Mouse (Mus musculus): ENCODE measurements around the gene Slc25a12. TPM values are rescaled to one million over a fixed set of nuclear protein-coding genes. Genes with fewer than 3 reads are reported as not detected.

Gene Slc25a12
- polyA plus RNA-seq, 1 experiment from 2014 or later = 74.2 TPM

GRCm38 (mm10) chr2:71371790-71372189 is 4.2 kb upstream of the Slc25a12 start:
- 80% methylated on average over 5 of the region's 5 CpGs for WGBS
- no peak for ATAC-seq (ENCODE audit: low FRiP score)
- Histone ChIP-seq H3K27ac (no peak overlapping the region), H3K4me2 (no peak overlapping the region), H3K9ac (no peak overlapping the region), H3K27me3 (no peaks in the 10 kb centered on the region), H3K4me1 (replicated peaks) (0 out of 2 replicates have a peak, but pooled peaks cover 3% of the 10 kb centered on the region), H3K9me3 (no peaks in the 10 kb centered on the region), H3K36me3 (no peaks in the 10 kb centered on the region), H3K4me3 (no peak overlapping the region)

GRCm38 (mm10) chr2:71368086-71368485 is 537 bp upstream of the Slc25a12 start:
- H3K9me3 ChIP-seq = no peaks in the 10 kb centered on the region
- H3K36me3 ChIP-seq = no peaks in the 10 kb centered on the region
- no peak for ATAC-seq (ENCODE audit: low FRiP score)
- no peaks in the 10 kb centered on the region for H3K27me3 ChIP-seq
- H3K4me2 ChIP-seq = peak overlapping the region; percentile 72; the same call in 1 of the 2 replicates
- peaks cover 24% of the 10 kb centered on the region for H3K4me1 ChIP-seq (replicated peaks)
- H3K9ac ChIP-seq = 0 out of 2 replicates have a peak overlapping the region, but pooled peaks have one; percentile 13
- H3K27ac ChIP-seq = 0 out of 2 replicates have a peak overlapping the region, but pooled peaks have one; percentile 30
- 39% methylated on average over 8 of the region's 8 CpGs for WGBS
- H3K4me3 ChIP-seq = peak overlapping the region; percentile 69

DNA sequence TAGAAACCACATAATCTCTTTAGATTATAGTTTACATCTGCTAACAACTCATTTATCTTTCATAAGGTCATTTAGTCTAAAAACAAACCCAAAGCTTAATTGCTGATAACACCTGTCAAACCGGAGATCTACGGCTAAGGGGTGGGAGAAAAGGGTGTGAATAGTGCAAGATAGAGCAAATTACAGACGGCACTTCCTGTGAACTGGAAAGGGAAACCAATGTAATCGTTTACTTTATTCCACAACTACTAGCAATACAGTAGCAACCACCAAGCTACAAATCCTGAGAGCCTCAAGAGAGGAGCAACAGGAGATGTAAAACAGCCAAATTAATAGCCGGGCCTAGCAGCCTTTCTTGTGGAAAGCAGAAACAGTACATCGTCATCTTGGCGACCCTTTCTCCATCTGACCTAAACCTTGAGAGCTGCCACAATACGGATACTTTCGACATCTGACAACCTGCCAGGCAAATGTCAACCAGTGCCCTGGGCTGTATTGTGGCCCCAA is 878 bp downstream of the Slc25a12 start:
- Histone ChIP-seq H3K27me3 (no peaks in the 10 kb centered on the region), H3K9me3 (no peaks in the 10 kb centered on the region), H3K36me3 (peaks cover 7% of the 10 kb centered on the region), H3K4me2 (peak overlapping the region; percentile 72), H3K27ac (peak overlapping the region; percentile 93), H3K9ac (peak overlapping the region; percentile 86), H3K4me1 (replicated peaks) (peaks cover 24% of the 10 kb centered on the region), H3K4me3 (peak overlapping the region; percentile 69)
- 26% methylated on average over 9 of the region's 9 CpGs for WGBS
- ATAC-seq (ENCODE audit: low FRiP score) = 0 out of 2 replicates have a peak, but pooled peaks have one; percentile 14

- ATAC-seq (ENCODE audit: low FRiP score) = no peak
- peaks cover 29% of the 10 kb centered on the region for H3K36me3 ChIP-seq
- no peak overlapping the region for H3K9ac ChIP-seq
- H3K27ac ChIP-seq = no peak overlapping the region
- no peak overlapping the region for H3K4me2 ChIP-seq
- H3K9me3 ChIP-seq = no peaks in the 10 kb centered on the region
- H3K4me1 ChIP-seq (replicated peaks) = peaks cover 7% of the 10 kb centered on the region
- H3K27me3 ChIP-seq = no peaks in the 10 kb centered on the region
- no peak overlapping the region for H3K4me3 ChIP-seq
- WGBS = 82% methylated on average over 1 of the region's 1 CpGs
These were observed 7.4 kb downstream of the Slc25a12 start for GRCm38 (mm10) chr2:71360192-71360591.

GRCm38 (mm10) chr2:71358347-71358746 is 9.2 kb downstream of the Slc25a12 start:
- H3K4me2 ChIP-seq = no peak overlapping the region
- no peak overlapping the region for H3K4me3 ChIP-seq
- no peak for ATAC-seq (ENCODE audit: low FRiP score)
- no peak overlapping the region for H3K9ac ChIP-seq
- no peak overlapping the region for H3K27ac ChIP-seq
- 92% methylated on average over 5 of the region's 5 CpGs for WGBS
- peaks cover 7% of the 10 kb centered on the region; the same call in 1 of the 2 replicates for H3K4me1 ChIP-seq (replicated peaks)
- H3K9me3 ChIP-seq = no peaks in the 10 kb centered on the region
- no peaks in the 10 kb centered on the region for H3K27me3 ChIP-seq
- H3K36me3 ChIP-seq = peaks cover 29% of the 10 kb centered on the region

GRCm38 (mm10) chr2:71354055-71354425 is 13.5 kb downstream of the Slc25a12 start:
- Histone ChIP-seq H3K9me3 (no peaks in the 10 kb centered on the region), H3K4me3 (no peak overlapping the region), H3K9ac (no peak overlapping the region), H3K4me1 (replicated peaks) (peaks cover 7% of the 10 kb centered on the region; the same call in 1 of the 2 replicates), H3K4me2 (no peak overlapping the region), H3K36me3 (peaks cover 13% of the 10 kb centered on the region), H3K27ac (no peak overlapping the region), H3K27me3 (no peaks in the 10 kb centered on the region)
- ATAC-seq (ENCODE audit: low FRiP score) = no peak
- 70% methylated on average over 5 of the region's 5 CpGs for WGBS

DNA sequence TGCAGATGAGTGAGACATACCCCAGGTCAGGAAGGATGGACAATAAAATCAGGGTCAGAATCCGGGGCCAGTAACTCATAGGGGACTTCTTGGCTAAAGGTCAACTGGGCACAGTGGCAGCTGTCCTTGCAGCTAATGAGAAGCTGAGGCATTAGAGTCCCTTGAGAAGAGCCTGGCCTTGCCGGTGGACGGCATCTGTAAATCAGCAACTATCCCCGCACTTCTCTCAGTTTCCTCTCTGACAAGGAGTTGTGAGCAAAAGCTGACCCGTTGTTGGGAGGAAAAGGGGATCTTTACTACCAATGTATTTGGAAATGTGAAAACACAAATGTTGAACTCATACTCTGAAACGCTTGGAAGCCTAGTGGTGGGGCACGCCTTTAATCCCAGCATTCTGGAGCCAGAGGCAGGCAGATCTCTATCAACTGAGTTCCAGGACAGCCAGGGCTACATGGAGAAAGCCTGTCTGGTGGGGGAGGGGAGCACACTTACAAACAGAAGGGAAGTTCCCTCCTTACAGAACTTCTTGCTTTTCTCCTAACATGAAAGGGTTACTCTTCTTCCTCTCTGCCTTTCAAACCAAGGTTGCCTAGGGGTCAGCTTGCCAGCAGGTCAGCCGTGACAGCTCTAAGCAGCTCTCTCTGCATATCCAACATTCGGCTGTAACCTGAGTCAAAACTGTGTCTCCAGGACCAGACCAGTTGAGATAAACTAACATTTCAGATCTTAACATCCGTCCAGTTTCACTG is 14.1 kb downstream of the Slc25a12 start:
- Histone ChIP-seq H3K9ac (no peak overlapping the region), H3K27ac (no peak overlapping the region), H3K36me3 (peaks cover 13% of the 10 kb centered on the region), H3K4me1 (replicated peaks) (peaks cover 7% of the 10 kb centered on the region; the same call in 1 of the 2 replicates), H3K4me2 (no peak overlapping the region), H3K4me3 (no peak overlapping the region), H3K9me3 (no peaks in the 10 kb centered on the region), H3K27me3 (no peaks in the 10 kb centered on the region)
- 61% methylated on average over 10 of the region's 10 CpGs for WGBS
- ATAC-seq (ENCODE audit: low FRiP score) = no peak

- H3K9ac ChIP-seq = no peak overlapping the region
- ATAC-seq (ENCODE audit: low FRiP score) = no peak
- 95% methylated on average over 3 of the region's 3 CpGs for WGBS
- H3K9me3 ChIP-seq = no peaks in the 10 kb centered on the region
- peaks cover 11% of the 10 kb centered on the region; the same call in 1 of the 2 replicates for H3K36me3 ChIP-seq
- H3K27ac ChIP-seq = no peak overlapping the region
- H3K4me2 ChIP-seq = no peak overlapping the region
- H3K4me3 ChIP-seq = no peak overlapping the region
- H3K4me1 ChIP-seq (replicated peaks) = peaks cover 7% of the 10 kb centered on the region; the same call in 1 of the 2 replicates
- H3K27me3 ChIP-seq = no peaks in the 10 kb centered on the region
These were observed 15.9 kb downstream of the Slc25a12 start for GRCm38 (mm10) chr2:71351727-71351987.

DNA sequence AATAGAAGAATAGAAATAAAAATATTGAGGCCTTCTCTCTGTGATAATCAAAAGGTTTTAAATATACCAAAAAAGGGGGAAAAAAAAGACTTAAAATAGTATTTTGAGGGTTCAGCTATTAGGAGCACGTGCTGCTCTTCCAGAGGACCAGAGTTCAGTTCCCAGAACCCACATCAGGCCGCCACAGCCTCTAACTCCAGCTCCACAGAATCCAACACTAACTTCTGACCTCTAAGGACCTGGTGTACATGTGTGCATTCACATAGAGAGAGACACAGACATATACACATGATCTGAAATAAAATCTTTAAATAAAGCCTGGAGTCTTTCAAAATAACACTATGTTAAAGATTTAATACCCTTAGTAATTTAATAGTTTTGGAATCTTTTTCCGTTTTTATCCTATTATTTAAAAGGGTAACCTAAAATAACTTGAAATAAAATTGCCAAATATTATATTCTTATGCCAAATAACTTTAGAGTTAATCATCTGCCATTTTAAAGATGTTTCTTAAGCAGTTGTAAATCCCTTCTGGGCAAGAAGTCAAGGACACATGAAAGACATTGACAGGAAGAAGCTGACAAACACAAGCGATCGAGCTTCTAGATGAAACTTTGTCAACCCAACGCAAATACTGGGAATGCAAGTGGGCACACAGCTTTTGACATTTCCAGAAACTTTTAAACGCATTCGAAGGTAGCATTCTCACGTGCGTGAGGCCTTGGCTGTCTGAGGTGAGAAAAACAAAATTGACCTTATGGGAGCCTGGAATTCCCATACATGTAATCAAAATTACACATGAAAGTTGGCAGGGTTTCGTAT is 16.4 kb downstream of the Slc25a12 start:
- WGBS = 91% methylated on average over 11 of the region's 11 CpGs
- peaks cover 11% of the 10 kb centered on the region; the same call in 1 of the 2 replicates for H3K36me3 ChIP-seq
- peaks cover 7% of the 10 kb centered on the region; the same call in 1 of the 2 replicates for H3K4me1 ChIP-seq (replicated peaks)
- no peak overlapping the region for H3K4me2 ChIP-seq
- ATAC-seq (ENCODE audit: low FRiP score) = no peak
- H3K9ac ChIP-seq = no peak overlapping the region
- no peak overlapping the region for H3K4me3 ChIP-seq
- no peaks in the 10 kb centered on the region for H3K27me3 ChIP-seq
- no peaks in the 10 kb centered on the region for H3K9me3 ChIP-seq
- no peak overlapping the region for H3K27ac ChIP-seq

- H3K9ac ChIP-seq = no peak overlapping the region
- 86% methylated on average over 7 of the region's 7 CpGs for WGBS
- H3K4me1 ChIP-seq (replicated peaks) = peaks cover 7% of the 10 kb centered on the region; the same call in 1 of the 2 replicates
- H3K4me2 ChIP-seq = no peak overlapping the region
- H3K27me3 ChIP-seq = no peaks in the 10 kb centered on the region
- ATAC-seq (ENCODE audit: low FRiP score) = no peak
- H3K27ac ChIP-seq = no peak overlapping the region
- H3K36me3 ChIP-seq = peaks cover 11% of the 10 kb centered on the region; the same call in 1 of the 2 replicates
- no peaks in the 10 kb centered on the region for H3K9me3 ChIP-seq
- H3K4me3 ChIP-seq = no peak overlapping the region
These were observed 17.4 kb downstream of the Slc25a12 start for GRCm38 (mm10) chr2:71350181-71350580.

DNA sequence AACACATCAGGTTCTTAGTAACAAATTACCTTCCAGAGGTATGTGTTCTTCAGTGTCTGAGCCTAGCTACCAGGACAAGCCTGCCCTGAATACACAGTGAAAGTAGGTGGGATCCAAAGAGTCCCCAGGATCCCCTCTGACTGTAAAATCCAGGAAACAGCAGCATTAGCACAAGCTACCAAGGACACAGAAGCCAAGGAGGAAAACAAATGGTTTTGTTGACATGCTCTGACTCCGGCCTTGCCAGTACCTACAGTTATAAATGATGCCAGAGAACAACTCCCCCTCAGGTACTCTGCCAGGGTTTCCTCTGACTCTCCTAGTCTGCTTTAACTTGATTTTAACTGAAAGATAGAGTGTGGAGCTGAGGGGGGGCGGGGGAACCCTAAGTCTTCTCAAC is 18.0 kb downstream of the Slc25a12 start:
- Histone ChIP-seq H3K27me3 (no peaks in the 10 kb centered on the region), H3K4me1 (replicated peaks) (peaks cover 7% of the 10 kb centered on the region; the same call in 1 of the 2 replicates), H3K27ac (no peak overlapping the region), H3K4me3 (no peak overlapping the region), H3K9me3 (no peaks in the 10 kb centered on the region), H3K9ac (no peak overlapping the region), H3K4me2 (no peak overlapping the region), H3K36me3 (peaks cover 11% of the 10 kb centered on the region; the same call in 1 of the 2 replicates)
- WGBS = 77% methylated on average over 2 of the region's 2 CpGs
- ATAC-seq (ENCODE audit: low FRiP score) = no peak

GRCm38 (mm10) chr2:71347732-71348490 is 19.6 kb downstream of the Slc25a12 start:
- H3K9me3 ChIP-seq = no peaks in the 10 kb centered on the region
- H3K4me2 ChIP-seq = no peak overlapping the region
- no peak overlapping the region for H3K27ac ChIP-seq
- H3K36me3 ChIP-seq = peaks cover 26% of the 10 kb centered on the region
- H3K4me1 ChIP-seq (replicated peaks) = no peaks in the 10 kb centered on the region
- H3K27me3 ChIP-seq = no peaks in the 10 kb centered on the region
- 94% methylated on average over 20 of the region's 20 CpGs for WGBS
- H3K9ac ChIP-seq = no peak overlapping the region
- no peak for ATAC-seq (ENCODE audit: low FRiP score)
- H3K4me3 ChIP-seq = no peak overlapping the region

Measured in hindbrain, embryonic 13.5 days (tissue).